Comparison of ENCODE assay signal across 13 mouse cellular contexts in genomic region chr8:8440903-8441302, GRCm38 (mm10).
DNase-seq lines count a peak whose midpoint lies in the region; ATAC-seq and TF ChIP-seq lines count a peak whose summit lies in the region.
"Had no signal": no experiment of that assay in that cellular context is flagged by ENCODE, and none has a peak within 500 bp of the region (broad histone marks: within the 10 kb centered on the region; RNA-seq: fewer than 3 reads in every experiment).

No protein-coding gene starts in this region.

- H3K27me3 ChIP-seq in kidney, embryonic 14.5 days (ENCODE audit: control insufficient read depth, insufficient read depth, low read length): no peaks in the 10 kb centered on the region
- no peaks in the 10 kb centered on the region for H3K27me3 ChIP-seq in heart, postnatal 0 days (ENCODE audit: control insufficient read depth, insufficient read depth, low read length)
- H3K27me3 ChIP-seq in limb, embryonic 13.5 days: no peaks in the 10 kb centered on the region
- H3K27me3 ChIP-seq in stomach, embryonic 15.5 days (replicated peaks): no peaks in the 10 kb centered on the region
- H3K27me3 ChIP-seq in forebrain, embryonic 13.5 days: no peaks in the 10 kb centered on the region
- H3K27me3 ChIP-seq in hindbrain, postnatal 0 days (ENCODE audit: insufficient read depth, low read length): no peaks in the 10 kb centered on the region
- H3K27me3 ChIP-seq: CH12.LX had no signal

- no peak overlapping the region for H3K9ac ChIP-seq in kidney, embryonic 14.5 days (ENCODE audit: low read depth, low read length)
- H3K9ac ChIP-seq in heart, postnatal 0 days (replicated peaks; ENCODE audit: low read depth, low read length): no peak overlapping the region
- no peak overlapping the region for H3K9ac ChIP-seq in limb, embryonic 13.5 days
- H3K9ac ChIP-seq in stomach, embryonic 15.5 days: no peak overlapping the region
- no peak overlapping the region for H3K9ac ChIP-seq in forebrain, embryonic 13.5 days
- no peak overlapping the region for H3K9ac ChIP-seq in hindbrain, postnatal 0 days (replicated peaks; ENCODE audit: low read length)

- H3K9me3 ChIP-seq in kidney, embryonic 14.5 days (ENCODE audit: control insufficient read depth, low read length): no peaks in the 10 kb centered on the region
- H3K9me3 ChIP-seq in heart, postnatal 0 days (replicated peaks; ENCODE audit: control insufficient read depth, low read length): no peaks in the 10 kb centered on the region
- no peaks in the 10 kb centered on the region for H3K9me3 ChIP-seq in limb, embryonic 13.5 days
- no peaks in the 10 kb centered on the region for H3K9me3 ChIP-seq in stomach, embryonic 15.5 days
- H3K9me3 ChIP-seq in forebrain, embryonic 13.5 days (replicated peaks): no peaks in the 10 kb centered on the region
- no peaks in the 10 kb centered on the region for H3K9me3 ChIP-seq in hindbrain, postnatal 0 days (ENCODE audit: low read length)

- H3K4me3 ChIP-seq in kidney, embryonic 14.5 days (ENCODE audit: low read length): no peak overlapping the region
- peak overlapping the region; percentile 19 for H3K4me3 ChIP-seq in heart, postnatal 0 days (ENCODE audit: low read depth, low read length)
- H3K4me3 ChIP-seq in limb, embryonic 13.5 days: no peak overlapping the region
- H3K4me3 ChIP-seq in stomach, embryonic 15.5 days (replicated peaks): no peak overlapping the region
- H3K4me3 ChIP-seq in forebrain, embryonic 13.5 days: no peak overlapping the region
- no peak overlapping the region for H3K4me3 ChIP-seq in hindbrain, postnatal 0 days (ENCODE audit: low read length)

- no peak overlapping the region; the same call in 1 of the 2 replicates for H3K4me2 ChIP-seq in kidney, embryonic 14.5 days (replicated peaks; ENCODE audit: low read depth, low read length)
- peak overlapping the region; percentile 47 for H3K4me2 ChIP-seq in heart, postnatal 0 days (ENCODE audit: low read depth, low read length)
- peak overlapping the region; percentile 45 for H3K4me2 ChIP-seq in limb, embryonic 13.5 days (replicated peaks)
- peak overlapping the region; percentile 28; the same call in 1 of the 2 replicates for H3K4me2 ChIP-seq in stomach, embryonic 15.5 days
- H3K4me2 ChIP-seq in forebrain, embryonic 13.5 days: no peak overlapping the region
- H3K4me2 ChIP-seq in hindbrain, postnatal 0 days (ENCODE audit: low read depth, low read length): no peak overlapping the region

- no peak for DNase-seq in kidney, adult 8-10 months
- DNase-seq in heart, postnatal 0 days (ENCODE audit: low spot score): peak; percentile 49
- no peak for DNase-seq in hindbrain, postnatal 0 days (ENCODE audit: low spot score)
- DNase-seq: gastrocnemius, postnatal 14 days; retina, postnatal 1 day; thymus, adult 2 months had no signal

- TF ChIP-seq EP300 in heart, postnatal 0 days (IDR thresholded peaks at IDR 0.05; ENCODE audit: low read depth): no peak

- 31% methylated on average over 8 of the region's 8 CpGs for WGBS in kidney, embryonic 14.5 days
- WGBS in heart, postnatal 0 days: 23% methylated on average over 8 of the region's 8 CpGs
- WGBS in limb, embryonic 13.5 days: 42% methylated on average over 8 of the region's 8 CpGs
- 35% methylated on average over 8 of the region's 8 CpGs for WGBS in stomach, embryonic 15.5 days
- 77% methylated on average over 8 of the region's 8 CpGs for WGBS in forebrain, embryonic 13.5 days
- WGBS in hindbrain, postnatal 0 days: 76% methylated on average over 8 of the region's 8 CpGs

- H3K36me3 ChIP-seq in kidney, embryonic 14.5 days (ENCODE audit: control insufficient read depth, insufficient read depth, low read length): no peaks in the 10 kb centered on the region
- H3K36me3 ChIP-seq in heart, postnatal 0 days (replicated peaks; ENCODE audit: control insufficient read depth, insufficient read depth, low read length): no peaks in the 10 kb centered on the region
- no peaks in the 10 kb centered on the region for H3K36me3 ChIP-seq in limb, embryonic 13.5 days
- H3K36me3 ChIP-seq in stomach, embryonic 15.5 days: no peaks in the 10 kb centered on the region
- no peaks in the 10 kb centered on the region for H3K36me3 ChIP-seq in forebrain, embryonic 13.5 days (ENCODE audit: poor library complexity, severe bottlenecking)
- H3K36me3 ChIP-seq in hindbrain, postnatal 0 days (ENCODE audit: insufficient read depth, low read length): no peaks in the 10 kb centered on the region

- H3K27ac ChIP-seq in kidney, embryonic 14.5 days (ENCODE audit: low read depth, low read length): no peak overlapping the region
- 0 out of 2 replicates have a peak overlapping the region, but pooled peaks have one; percentile 14 for H3K27ac ChIP-seq in heart, postnatal 0 days (ENCODE audit: low read depth)
- no peak overlapping the region for H3K27ac ChIP-seq in limb, embryonic 13.5 days
- H3K27ac ChIP-seq in stomach, embryonic 15.5 days: no peak overlapping the region
- no peak overlapping the region for H3K27ac ChIP-seq in forebrain, embryonic 13.5 days
- H3K27ac ChIP-seq in hindbrain, postnatal 0 days: no peak overlapping the region
- H3K27ac ChIP-seq: macrophage had no signal

- peak; percentile 69; the same call in 1 of the 2 replicates for ATAC-seq in kidney, embryonic 14.5 days (ENCODE audit: low FRiP score, low TSS enrichment)
- ATAC-seq in heart, postnatal 0 days (ENCODE audit: insufficient read depth, low read depth): peak; percentile 83
- ATAC-seq in limb, embryonic 13.5 days (ENCODE audit: low FRiP score, low read depth): no peak
- no peak; the same call in 1 of the 2 replicates for ATAC-seq in stomach, embryonic 15.5 days (ENCODE audit: insufficient read depth, low FRiP score, low read depth)
- no peak for ATAC-seq in frontal cortex, adult (ENCODE audit: low TSS enrichment)
- ATAC-seq in forebrain, embryonic 13.5 days: no peak
- no peak for ATAC-seq in hindbrain, postnatal 0 days

- no peaks in the 10 kb centered on the region for H3K4me1 ChIP-seq in kidney, embryonic 14.5 days (ENCODE audit: control insufficient read depth, insufficient read depth, low read length)
- peaks cover 5% of the 10 kb centered on the region for H3K4me1 ChIP-seq in heart, postnatal 0 days (ENCODE audit: control insufficient read depth, insufficient read depth)
- no peaks in the 10 kb centered on the region for H3K4me1 ChIP-seq in limb, embryonic 13.5 days
- peaks cover 3% of the 10 kb centered on the region; the same call in 1 of the 2 replicates for H3K4me1 ChIP-seq in stomach, embryonic 15.5 days
- H3K4me1 ChIP-seq in forebrain, embryonic 13.5 days: no peaks in the 10 kb centered on the region
- H3K4me1 ChIP-seq in hindbrain, postnatal 0 days (ENCODE audit: insufficient read depth, low read length): no peaks in the 10 kb centered on the region

- TF ChIP-seq CTCF in heart, postnatal 0 days (IDR thresholded peaks at IDR 0.05; ENCODE audit: low read depth): no peak
- TF ChIP-seq CTCF in hindbrain, postnatal 0 days (IDR thresholded peaks at IDR 0.05; ENCODE audit: low read depth): no peak

Comparison
In these comparisons a context has a peak if more than half of its experiments do, and no peak if none do; other contexts are left out.
1. ATAC-seq: peak in kidney, embryonic 14.5 days (single experiment) and heart, postnatal 0 days (single experiment); none in limb, embryonic 13.5 days (single experiment), stomach, embryonic 15.5 days (single experiment), frontal cortex, adult (single experiment), forebrain, embryonic 13.5 days (single experiment) and hindbrain, postnatal 0 days (single experiment).
2. H3K4me2 ChIP-seq: peak in heart, postnatal 0 days (single experiment), limb, embryonic 13.5 days (single experiment) and stomach, embryonic 15.5 days (single experiment); none in kidney, embryonic 14.5 days (single experiment), forebrain, embryonic 13.5 days (single experiment) and hindbrain, postnatal 0 days (single experiment).